Mouse (Mus musculus) macrophage (primary cell): ENCODE data around the gene Rffl. TPM values are rescaled to one million over a fixed set of nuclear protein-coding genes. Genes with fewer than 3 reads are reported as not detected.

Experiments used
- H3K27ac ChIP-seq: fragments of 350-480 bp; formaldehyde crosslinking; 2 replicates; pipeline ENCODE4 v1.9.0; 2021
- H3K36me3 ChIP-seq: fragments of 350-480 bp; formaldehyde crosslinking; 2 replicates; pipeline ENCODE4 v1.9.0; 2021; ENCODE audit errors: inconsistent target
- H3K4me3 ChIP-seq: fragments of 350-480 bp; formaldehyde crosslinking; 2 replicates; pipeline ENCODE4 v1.9.0; 2021; ENCODE audit errors: inconsistent target
- H3K79me2 ChIP-seq: fragments of 350-480 bp; formaldehyde crosslinking; 2 replicates; pipeline ENCODE4 v1.9.0; 2021; ENCODE audit errors: inconsistent target
- WGBS: methylation state at CpG from one replicate; pipeline ENCODE4 v1.1.7; 2026; ENCODE audit warnings: inconsistent platforms; ENCODE audit not compliant: missing documents; 5-methylcytosine and 5-hydroxymethylcytosine counted together
- polyA plus RNA-seq: library from polyadenylated mRNA; stranded (reverse); fragments of 250-400 nt; gene quantifications from 3 replicates; pipeline ENCODE4 v1.2.4, GENCODE M21; 2018; ENCODE audit warnings: inconsistent platforms

The Rffl gene
- polyA plus RNA-seq, 1 experiment from 2014 or later: 5.0 TPM

DNA sequence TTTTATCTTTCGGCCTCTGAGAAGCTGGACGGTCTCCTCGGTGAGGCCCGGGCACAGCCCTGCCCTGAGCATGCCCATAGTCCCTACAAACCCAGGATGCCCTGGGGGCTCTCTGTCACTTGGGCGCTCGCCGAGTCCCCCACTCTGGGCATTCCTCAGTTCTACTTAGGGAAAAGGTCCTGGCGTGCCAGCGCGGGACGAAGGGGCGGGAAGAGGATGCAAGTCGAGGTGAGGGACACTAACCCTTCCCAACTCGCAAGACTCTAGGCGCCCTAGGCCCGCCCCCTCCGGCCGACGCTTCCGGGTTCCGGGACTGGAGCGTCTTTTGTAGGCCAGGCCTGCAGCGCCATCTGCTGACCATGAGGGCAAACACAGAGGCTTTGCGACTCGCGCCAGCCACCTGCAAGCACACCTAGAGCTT is 19.3 kb upstream of the Rffl start, which contains the start of gene Rad51d:
Gene Rad51d (minus strand): TSS at position 273 of the 421 bp plus-strand sequence.
- Histone ChIP-seq H3K4me3 (peak within 1 kb of the TSS; percentile 88), H3K27ac (peak within 1 kb of the TSS; percentile 59), H3K79me2 (no peaks in the 10 kb centered on the region; the same call in 1 of the 2 replicates), H3K36me3 (no peaks in the 10 kb centered on the region)
- under 1% methylated on average over 26 of the region's 26 CpGs for WGBS

DNA sequence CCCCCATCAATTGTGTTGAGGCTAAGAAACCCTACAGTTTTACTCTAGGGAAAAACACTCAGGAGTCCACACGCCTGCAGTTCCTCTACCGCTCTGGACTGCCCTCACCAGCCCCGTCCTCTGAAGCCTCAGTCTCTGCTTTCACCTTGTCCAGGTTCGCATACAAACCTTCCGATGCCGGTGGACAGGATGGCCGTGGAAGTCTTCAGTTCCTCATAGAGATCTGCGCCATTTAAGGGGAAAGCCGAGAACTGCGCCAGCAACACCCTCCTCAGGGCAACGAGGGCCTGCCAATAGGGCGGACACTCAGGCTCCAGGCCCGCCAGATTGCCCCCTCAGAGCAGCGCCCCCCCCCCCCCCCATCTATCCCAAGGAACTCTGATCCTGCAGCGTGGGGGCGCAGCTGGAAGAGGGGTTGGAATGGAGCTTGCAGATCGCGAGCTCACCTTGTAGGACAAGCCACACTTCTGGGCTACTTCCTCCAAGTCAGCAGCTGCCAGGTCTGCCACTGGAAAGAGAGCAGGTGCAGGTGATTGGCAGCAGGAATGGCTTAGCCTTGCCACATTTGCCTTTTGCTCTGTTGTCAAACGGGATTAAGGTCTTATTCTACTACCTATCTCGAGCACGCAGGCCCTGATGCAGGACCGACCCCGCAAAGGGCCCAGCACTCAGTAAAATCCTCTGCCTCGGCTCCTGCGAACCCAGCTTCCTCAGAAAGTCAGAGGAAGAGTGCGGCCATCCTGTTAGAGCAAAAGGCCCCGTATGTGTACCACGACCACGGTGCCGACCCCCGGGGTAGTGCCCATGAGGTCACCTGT is 18.7 kb upstream of the Rffl start:
- Histone ChIP-seq H3K36me3 (no peaks in the 10 kb centered on the region), H3K27ac (peak overlapping the region; percentile 59), H3K4me3 (peak overlapping the region; percentile 88), H3K79me2 (no peaks in the 10 kb centered on the region; the same call in 1 of the 2 replicates)
- WGBS: 2% methylated on average over 30 of the region's 31 CpGs

DNA sequence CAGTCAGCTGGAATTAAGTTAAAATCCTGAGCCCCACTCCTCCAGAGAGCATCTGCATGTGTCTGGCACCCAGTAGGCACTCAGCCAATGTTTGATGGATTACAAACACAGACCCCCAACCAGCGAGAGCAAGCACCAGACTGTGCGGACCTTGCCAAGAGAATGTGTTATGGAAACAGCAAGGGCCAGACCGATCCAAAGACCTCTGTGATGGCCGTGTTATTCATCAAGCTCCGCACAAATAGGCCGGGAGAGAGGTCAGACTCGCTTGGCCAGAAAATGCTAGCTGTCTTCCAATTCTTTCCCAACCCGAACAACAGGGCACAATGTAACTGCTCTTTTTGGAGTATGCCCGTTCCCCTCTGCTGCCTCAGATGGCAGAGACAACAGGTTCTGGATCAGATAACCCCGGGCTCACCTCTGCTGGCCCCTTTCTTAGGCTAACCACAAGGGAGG is 17.5 kb upstream of the Rffl start:
- Histone ChIP-seq H3K27ac (no peak overlapping the region), H3K4me3 (no peak overlapping the region), H3K36me3 (no peaks in the 10 kb centered on the region), H3K79me2 (no peaks in the 10 kb centered on the region; the same call in 1 of the 2 replicates)
- 88% methylated on average over 10 of the region's 10 CpGs for WGBS

DNA sequence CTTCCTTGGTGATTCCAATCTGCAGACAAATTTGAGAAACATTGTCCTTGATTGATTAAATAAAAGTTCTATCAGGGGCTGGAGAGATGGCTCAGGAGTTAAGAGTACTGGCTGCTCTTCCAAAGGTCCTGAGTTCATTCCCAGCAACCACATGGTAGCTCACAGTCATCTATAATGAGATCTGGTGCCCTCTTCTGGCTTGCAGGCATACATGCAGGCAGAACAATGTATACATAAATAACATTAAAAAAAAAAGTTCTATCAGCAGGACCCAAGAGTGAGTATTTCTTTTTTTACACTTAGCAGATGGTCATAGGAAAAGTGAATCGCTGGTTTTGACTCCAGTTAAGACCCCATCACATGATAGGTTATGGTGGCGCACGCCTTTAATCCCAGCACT is 15.5 kb upstream of the Rffl start:
- peaks cover 6% of the 10 kb centered on the region; the same call in 1 of the 2 replicates for H3K36me3 ChIP-seq
- H3K79me2 ChIP-seq: no peaks in the 10 kb centered on the region; the same call in 1 of the 2 replicates
- no peak overlapping the region for H3K4me3 ChIP-seq
- H3K27ac ChIP-seq: no peak overlapping the region
- WGBS: 79% methylated on average over 2 of the region's 3 CpGs

- H3K4me3 ChIP-seq: no peak overlapping the region
- peaks cover 12% of the 10 kb centered on the region; the same call in 1 of the 2 replicates for H3K36me3 ChIP-seq
- no peaks in the 10 kb centered on the region; the same call in 1 of the 2 replicates for H3K79me2 ChIP-seq
- 92% methylated on average over 8 of the region's 8 CpGs for WGBS
- no peak overlapping the region for H3K27ac ChIP-seq
These were observed 12.2 kb upstream of the Rffl start for GRCm38 (mm10) chr11:82883180-82883579.

DNA sequence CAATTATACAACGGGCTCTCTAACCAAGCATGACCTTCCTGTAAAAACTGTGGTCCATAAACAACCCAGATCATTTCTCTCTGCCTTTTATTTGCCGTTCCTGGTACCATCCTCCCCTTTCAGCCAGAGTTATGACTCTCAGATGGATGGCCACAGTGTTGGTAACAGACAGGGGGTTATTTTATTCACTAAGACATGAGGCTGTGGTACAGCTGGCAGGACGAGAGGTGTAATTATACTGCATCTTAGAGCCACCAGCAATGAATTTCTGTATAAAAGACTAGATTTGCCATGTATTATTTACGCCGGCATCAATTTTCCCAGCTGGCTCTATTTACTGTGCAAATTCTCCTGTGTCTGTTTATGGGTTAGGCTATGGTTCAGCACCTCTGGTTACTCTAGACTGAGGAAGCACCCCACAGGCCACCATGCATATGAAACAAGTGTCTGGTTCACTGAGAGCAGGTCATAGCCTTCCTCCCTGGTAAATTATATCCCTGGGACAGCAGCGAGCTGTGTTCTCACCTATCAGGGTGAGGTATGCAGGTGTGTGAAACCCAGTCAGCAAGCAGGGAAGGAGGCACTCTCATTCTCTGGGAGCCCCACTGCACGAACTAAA is 6.8 kb upstream of the Rffl start:
- H3K4me3 ChIP-seq: no peak overlapping the region
- H3K27ac ChIP-seq: no peak overlapping the region
- WGBS: 90% methylated on average over 7 of the region's 7 CpGs
- no peaks in the 10 kb centered on the region for H3K79me2 ChIP-seq
- peaks cover 9% of the 10 kb centered on the region; the same call in 1 of the 2 replicates for H3K36me3 ChIP-seq

DNA sequence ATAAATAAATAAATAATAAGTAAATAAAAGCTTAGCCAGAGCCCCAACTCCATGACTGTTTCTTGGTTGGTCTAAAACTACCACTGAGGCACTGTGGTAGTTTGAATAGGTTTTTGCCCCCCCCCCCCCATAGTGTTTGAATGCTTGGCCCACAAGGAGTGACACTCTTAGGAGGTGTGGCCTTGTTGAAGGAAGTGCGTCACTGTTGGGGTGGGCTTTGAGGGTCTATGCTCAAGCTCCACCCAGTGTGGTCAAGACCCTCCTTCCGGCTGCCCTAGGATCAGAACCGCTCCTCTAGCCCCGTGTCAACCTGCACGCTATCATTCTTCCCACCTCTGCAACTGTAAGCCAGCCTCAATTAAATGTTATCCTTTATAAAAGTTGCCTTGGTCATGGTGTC is 4.6 kb upstream of the Rffl start:
- Histone ChIP-seq H3K4me3 (no peak overlapping the region), H3K27ac (no peak overlapping the region), H3K79me2 (no peaks in the 10 kb centered on the region), H3K36me3 (peaks cover 5% of the 10 kb centered on the region; the same call in 1 of the 2 replicates)
- 100% methylated on average over 5 of the region's 5 CpGs for WGBS

- Histone ChIP-seq H3K36me3 (peaks cover 5% of the 10 kb centered on the region; the same call in 1 of the 2 replicates), H3K4me3 (no peak overlapping the region), H3K27ac (no peak overlapping the region), H3K79me2 (no peaks in the 10 kb centered on the region)
- 100% methylated on average over 3 of the region's 5 CpGs for WGBS
These were observed 3.9 kb upstream of the Rffl start for GRCm38 (mm10) chr11:82874924-82875323.

DNA sequence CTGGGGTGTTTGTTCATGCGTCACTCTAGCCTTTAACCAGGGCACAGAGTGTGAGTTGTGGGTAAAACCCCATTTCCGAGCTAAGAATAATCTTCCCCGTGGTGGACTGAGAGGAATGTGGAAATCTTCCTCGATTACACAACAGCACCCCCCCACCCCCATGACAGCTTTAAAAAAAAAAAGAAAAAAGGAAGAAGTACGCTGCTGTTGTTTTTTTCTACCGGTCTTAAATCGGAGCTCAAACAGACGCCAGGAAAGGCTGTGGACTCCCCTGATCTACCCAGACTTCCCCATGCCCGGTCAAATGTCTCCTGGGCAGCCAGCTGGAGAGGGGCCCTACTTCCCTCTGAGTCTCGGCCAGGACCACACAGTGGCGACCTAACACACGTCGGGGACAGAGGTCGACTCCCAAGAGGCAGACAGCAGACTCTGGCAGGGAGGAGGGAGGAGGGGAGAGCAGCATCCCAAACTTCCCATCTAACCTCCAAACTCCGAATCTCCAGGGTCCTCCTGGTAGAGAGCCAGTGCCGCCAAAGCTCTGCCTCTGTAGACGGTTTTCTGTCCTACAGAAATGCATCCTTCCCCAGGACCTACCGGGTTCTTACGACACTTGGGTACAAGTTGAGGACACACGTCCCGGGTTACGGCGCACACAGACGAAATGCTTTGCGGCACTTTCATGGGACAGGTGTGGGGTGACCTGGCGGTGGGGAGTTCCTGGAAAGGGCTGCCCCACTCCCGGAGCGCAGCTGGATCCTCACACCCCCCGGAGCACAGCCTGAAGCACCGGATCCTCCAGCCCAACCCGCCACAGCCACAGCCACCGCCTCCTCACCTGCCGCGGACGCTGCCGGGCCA is 608 bp downstream of the Rffl start:
- Histone ChIP-seq H3K4me3 (peak overlapping the region; percentile 59), H3K27ac (peak overlapping the region; percentile 77), H3K36me3 (no peaks in the 10 kb centered on the region), H3K79me2 (peaks cover 36% of the 10 kb centered on the region; the same call in 1 of the 2 replicates)
- WGBS: under 1% methylated on average over 32 of the region's 36 CpGs

- 43% methylated on average over 9 of the region's 9 CpGs for WGBS
- Histone ChIP-seq H3K4me3 (peak overlapping the region; percentile 59; the same call in 1 of the 2 replicates), H3K79me2 (peaks cover 43% of the 10 kb centered on the region; the same call in 1 of the 2 replicates), H3K27ac (peak overlapping the region; percentile 77; the same call in 1 of the 2 replicates), H3K36me3 (no peaks in the 10 kb centered on the region)
These were observed 1.4 kb downstream of the Rffl start for GRCm38 (mm10) chr11:82869506-82870172.

GRCm38 (mm10) chr11:82867956-82868355 is 3.1 kb downstream of the Rffl start:
- no peak overlapping the region for H3K4me3 ChIP-seq
- H3K36me3 ChIP-seq: no peaks in the 10 kb centered on the region
- H3K27ac ChIP-seq: no peak overlapping the region
- WGBS: 68% methylated on average over 5 of the region's 5 CpGs
- H3K79me2 ChIP-seq: peaks cover 50% of the 10 kb centered on the region; the same call in 1 of the 2 replicates

DNA sequence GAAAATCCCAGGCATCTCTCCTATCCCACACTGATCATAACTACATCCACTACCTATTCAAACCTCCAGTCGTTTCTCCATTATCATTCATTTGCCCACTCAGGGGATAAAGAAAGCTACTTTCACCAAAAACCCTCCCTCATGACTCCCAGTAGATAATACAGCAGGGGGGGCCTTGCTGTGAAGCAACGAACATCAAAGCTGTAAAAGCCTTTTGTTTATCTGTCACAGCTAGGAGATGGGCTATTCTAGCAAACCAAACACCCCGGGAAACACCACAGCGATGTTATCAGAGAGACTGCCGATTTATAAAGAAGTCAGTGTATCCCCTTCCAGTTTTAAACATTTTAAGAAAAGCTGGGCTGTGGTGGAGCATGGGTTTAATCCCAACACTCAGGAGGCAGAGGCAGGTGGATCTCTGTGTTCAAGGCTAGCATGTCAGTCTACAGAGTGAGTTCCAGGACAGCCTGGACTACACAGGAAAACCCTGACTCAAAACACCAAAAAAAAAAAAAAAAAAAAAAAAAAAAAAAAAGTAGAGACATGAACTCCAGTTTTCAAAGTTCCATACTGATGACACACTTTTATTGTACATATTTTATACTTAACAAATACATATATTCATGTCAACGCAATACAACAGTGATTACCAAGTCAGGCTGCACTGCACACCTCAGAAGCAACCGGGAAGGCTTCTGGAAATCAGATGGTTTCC is 4.0 kb downstream of the Rffl start:
- no peak overlapping the region for H3K27ac ChIP-seq
- peaks cover 60% of the 10 kb centered on the region; the same call in 1 of the 2 replicates for H3K79me2 ChIP-seq
- WGBS: 53% methylated on average over 7 of the region's 7 CpGs
- H3K36me3 ChIP-seq: no peaks in the 10 kb centered on the region
- no peak overlapping the region for H3K4me3 ChIP-seq

GRCm38 (mm10) chr11:82865957-82866356 is 5.1 kb downstream of the Rffl start:
- Histone ChIP-seq H3K4me3 (no peak overlapping the region), H3K36me3 (no peaks in the 10 kb centered on the region), H3K79me2 (peaks cover 70% of the 10 kb centered on the region; the same call in 1 of the 2 replicates), H3K27ac (no peak overlapping the region)
- 93% methylated on average over 6 of the region's 10 CpGs for WGBS
